Mouse (Mus musculus) E14TG2a.4 (cell line): ENCODE data around the gene Izumo4.

ENCODE experiments used
- H3K27me3 ChIP-seq: 2 replicates; pipeline ENCODE4 v1.6.1; 2014; ENCODE audit warnings: low read length, control low read depth; ENCODE audit not compliant: insufficient read depth
- H3K36me3 ChIP-seq: 2 replicates; pipeline ENCODE4 v1.6.1; 2014; ENCODE audit warnings: low read length, control low read depth; ENCODE audit not compliant: insufficient read depth
- H3K4me1 ChIP-seq: replicated peaks from 2 replicates; pipeline ENCODE4 v1.6.1; 2014; ENCODE audit warnings: low read depth, low read length, control low read depth
- H3K4me3 ChIP-seq: replicated peaks from 2 replicates; pipeline ENCODE4 v1.5.1; 2014; ENCODE audit warnings: mild to moderate bottlenecking, low read length
- H3K9me3 ChIP-seq: 2 replicates; pipeline ENCODE4 v1.6.1; 2014; ENCODE audit warnings: low read length, control low read depth
- CTCF ChIP-seq: conservative IDR thresholded peaks from 2 replicates; pipeline ENCODE4 v1.5.1; 2014; ENCODE audit warnings: low read length
- NANOG ChIP-seq: IDR thresholded peaks from 2 replicates; pipeline ENCODE4 v1.6.1; 2014; ENCODE audit warnings: borderline replicate concordance, low read length, mixed read lengths
- POU5F1 ChIP-seq: IDR thresholded peaks from 2 replicates; pipeline ENCODE4 v1.6.1; 2014; ENCODE audit warnings: low read length, borderline replicate concordance

The Izumo4 gene

GRCm38 (mm10) chr10:80727369-80728127 lies 25.6 kb downstream of the Izumo4 start:
- Histone ChIP-seq H3K9me3 (no peaks in the 10 kb centered on the region), H3K36me3 (peaks cover 100% of the 10 kb centered on the region), H3K27me3 (no peaks in the 10 kb centered on the region), H3K4me1 (peaks cover 68% of the 10 kb centered on the region), H3K4me3 (no peak overlapping the region)
- TF ChIP-seq POU5F1 (no peak), CTCF (no peak), NANOG (no peak)

- TF ChIP-seq CTCF (no peak), NANOG (no peak), POU5F1 (no peak)
- peaks cover 68% of the 10 kb centered on the region for H3K4me1 ChIP-seq
- H3K4me3 ChIP-seq: no peak overlapping the region
- no peaks in the 10 kb centered on the region for H3K27me3 ChIP-seq
- H3K36me3 ChIP-seq: peaks cover 99% of the 10 kb centered on the region
- no peaks in the 10 kb centered on the region for H3K9me3 ChIP-seq
Observed at GRCm38 (mm10) chr10:80732611-80733101, 30.7 kb downstream of the Izumo4 start.

- no peaks in the 10 kb centered on the region for H3K27me3 ChIP-seq
- peaks cover 78% of the 10 kb centered on the region for H3K36me3 ChIP-seq
- peaks cover 64% of the 10 kb centered on the region for H3K4me1 ChIP-seq
- no peaks in the 10 kb centered on the region for H3K9me3 ChIP-seq
- TF ChIP-seq CTCF (no peak), POU5F1 (no peak), NANOG (no peak)
- no peak overlapping the region for H3K4me3 ChIP-seq
Observed at GRCm38 (mm10) chr10:80736731-80737130, 34.7 kb downstream of the Izumo4 start.

- TF ChIP-seq NANOG (no peak), CTCF (peak; percentile 38)
- H3K27me3 ChIP-seq: no peaks in the 10 kb centered on the region
- no peaks in the 10 kb centered on the region for H3K9me3 ChIP-seq
- H3K4me3 ChIP-seq: no peak overlapping the region
- H3K36me3 ChIP-seq: peaks cover 59% of the 10 kb centered on the region
- H3K4me1 ChIP-seq: peaks cover 61% of the 10 kb centered on the region
Observed at GRCm38 (mm10) chr10:80738657-80739056, 36.7 kb downstream of the Izumo4 start.

- no peaks in the 10 kb centered on the region for H3K27me3 ChIP-seq
- H3K4me3 ChIP-seq: peak overlapping the region; percentile 98
- H3K36me3 ChIP-seq: peaks cover 35% of the 10 kb centered on the region
- TF ChIP-seq NANOG (no peak), POU5F1 (no peak), CTCF (no peak)
- no peaks in the 10 kb centered on the region for H3K9me3 ChIP-seq
- H3K4me1 ChIP-seq: peaks cover 68% of the 10 kb centered on the region
Observed at GRCm38 (mm10) chr10:80741146-80741545, 39.2 kb downstream of the Izumo4 start.

- H3K4me3 ChIP-seq: peak overlapping the region; percentile 98
- no peaks in the 10 kb centered on the region for H3K9me3 ChIP-seq
- TF ChIP-seq POU5F1: no peak
- no peak for TF ChIP-seq NANOG
- no peak for TF ChIP-seq CTCF
- no peaks in the 10 kb centered on the region for H3K27me3 ChIP-seq
- H3K4me1 ChIP-seq: peaks cover 62% of the 10 kb centered on the region
- H3K36me3 ChIP-seq: peaks cover 29% of the 10 kb centered on the region
Observed at GRCm38 (mm10) chr10:80741634-80742179, 39.7 kb downstream of the Izumo4 start.

GRCm38 (mm10) chr10:80742180-80742978 lies 40.4 kb downstream of the Izumo4 start, which contains the start of gene Ap3d1:
Gene Ap3d1, minus strand, starts transcription at chr10:80742264.
- no peak for TF ChIP-seq NANOG
- no peak for TF ChIP-seq POU5F1
- no peak for TF ChIP-seq CTCF
- Histone ChIP-seq H3K27me3 (no peaks in the 10 kb centered on the region), H3K4me3 (peak within 1 kb of the TSS; percentile 98), H3K4me1 (peaks cover 56% of the 10 kb centered on the region), H3K36me3 (peaks cover 23% of the 10 kb centered on the region), H3K9me3 (no peaks in the 10 kb centered on the region)

GRCm38 (mm10) chr10:80744262-80744661 lies 42.3 kb downstream of the Izumo4 start:
- Histone ChIP-seq H3K9me3 (no peaks in the 10 kb centered on the region), H3K4me3 (no peak overlapping the region; the same call in 1 of the 2 replicates), H3K36me3 (peaks cover 11% of the 10 kb centered on the region), H3K27me3 (no peaks in the 10 kb centered on the region), H3K4me1 (peaks cover 54% of the 10 kb centered on the region)
- TF ChIP-seq NANOG (no peak), CTCF (no peak), POU5F1 (no peak)
